Mouse (Mus musculus) CD4-positive naive resting alpha-beta T cell, adult 57 days (primary cell): ENCODE measurements around the gene Me1. TPM values are rescaled to one million over a fixed set of nuclear protein-coding genes. Genes with fewer than 3 reads are reported as not detected.

ENCODE experiments used
- total RNA-seq: library from RNA; stranded (reverse); gene quantifications from one replicate; pipeline ENCODE4 v1.2.4, GENCODE M21; 2023

Gene Me1
- total RNA-seq, result not detected

GRCm38 (mm10) chr9:86695818-86696261 lies at the start of gene Me1:
Gene Me1, minus strand, starts transcription at chr9:86695953.

GRCm38 (mm10) chr9:86742959-86743911 lies 47.5 kb upstream of the Me1 start, which contains the start of gene Prss35:
Gene Prss35, plus strand, starts transcription at chr9:86743649.

GRCm38 (mm10) chr9:86571540-86572135 lies 124.1 kb downstream of the Me1 start, which contains the start of the genes Pgm3 and Rwdd2a:
Gene Pgm3, minus strand, starts transcription at chr9:86571842.
Gene Rwdd2a, plus strand, starts transcription at chr9:86571991.

Other genes with a start within 250 kb of the Me1 start
- gene Ube2cbp, start 231.0 kb downstream of the Me1 start, total RNA-seq, result 5.2 TPM
- gene Dop1a, start 228.8 kb downstream of the Me1 start, total RNA-seq, result 105 TPM
- gene Pgm3, start 124.1 kb downstream of the Me1 start, total RNA-seq, result 14.2 TPM
- gene Rwdd2a, start 124.0 kb downstream of the Me1 start, total RNA-seq, result 2.2 TPM
- gene Prss35, start 47.7 kb upstream of the Me1 start, total RNA-seq, result 0.18 TPM
- not detected for gene Snap91, start 184.7 kb upstream of the Me1 start, total RNA-seq